Mouse (Mus musculus) CH12.LX (cell line): ENCODE measurements around the gene Spg20.

ENCODE experiments used
- CHD2 ChIP-seq: IDR thresholded peaks from 2 replicates; pipeline ENCODE4 v1.6.1; 2011; ENCODE audit warnings: low read length, improper control_type of control experiment
- CTCF ChIP-seq, 2 experiments: IDR thresholded peaks in 1 of 2; conservative IDR thresholded peaks in 1 of 2; 2 replicates each; pipeline ENCODE4 v1.5.1; 2011 to 2012; ENCODE audit warnings: low read depth in 2 of 2, low read length in 2 of 2, improper control_type of control experiment in 1 of 2, inconsistent platforms in 1 of 2, mild to moderate bottlenecking in 1 of 2, moderate library complexity in 1 of 2
- EP300 ChIP-seq: IDR thresholded peaks from 2 replicates; pipeline ENCODE4 v1.6.1; 2011; ENCODE audit warnings: low read length, improper control_type of control experiment
- JUN ChIP-seq: IDR thresholded peaks from 2 replicates; pipeline ENCODE4 v1.6.1; 2011; ENCODE audit warnings: low read depth, mild to moderate bottlenecking, low read length, improper control_type of control experiment, moderate library complexity; ENCODE audit not compliant: insufficient read depth
- MXI1 ChIP-seq: IDR thresholded peaks from 2 replicates; pipeline ENCODE4 v1.6.1; 2011; ENCODE audit warnings: mild to moderate bottlenecking, low read depth, low read length, improper control_type of control experiment
- NELFE ChIP-seq: IDR thresholded peaks from 2 replicates; pipeline ENCODE4 v1.6.1; 2011; ENCODE audit warnings: low read depth, low read length, improper control_type of control experiment
- POLR2A ChIP-seq: IDR thresholded peaks from 2 replicates; pipeline ENCODE4 v1.6.1; 2011; ENCODE audit warnings: low read depth, mild to moderate bottlenecking, improper control_type of control experiment, low read length
- POLR2AphosphoS2 ChIP-seq: IDR thresholded peaks from 2 replicates; pipeline ENCODE4 v1.6.1; 2011; ENCODE audit warnings: low read depth, low read length, improper control_type of control experiment
- SIN3A ChIP-seq: IDR thresholded peaks from 2 replicates; pipeline ENCODE4 v1.6.1; 2012; ENCODE audit warnings: low read length, improper control_type of control experiment, inconsistent platforms
- SMC3 ChIP-seq: IDR thresholded peaks from 2 replicates; pipeline ENCODE4 v1.6.1; 2011; ENCODE audit warnings: low read depth, low read length, improper control_type of control experiment
- UBTF ChIP-seq: IDR thresholded peaks from 2 replicates; pipeline ENCODE4 v1.6.1; 2012; ENCODE audit warnings: low read depth, mild to moderate bottlenecking, inconsistent platforms, low read length, improper control_type of control experiment, moderate library complexity
- USF1 ChIP-seq: IDR thresholded peaks from 2 replicates; pipeline ENCODE4 v1.6.1; 2014; ENCODE audit warnings: low read depth, mild to moderate bottlenecking, inconsistent platforms, low read length, improper control_type of control experiment

- TF ChIP-seq POLR2A (no peak), CTCF (conservative IDR thresholded peaks at IDR 0.05 in 1 of 2, IDR thresholded peaks at IDR 0.05 in 1 of 2; ENCODE audit: low read depth in 2 of 2, low read length in 2 of 2) (no peak), POLR2AphosphoS2 (no peak), SMC3 (no peak), UBTF (no peak), EP300 (no peak), SIN3A (no peak), NELFE (no peak), CHD2 (no peak), USF1 (no peak), MXI1 (no peak), JUN (no peak)
Measured at GRCm38 (mm10) chr3:55078233-55078632, 33.7 kb upstream of the Spg20 start.
